Mouse (Mus musculus): ENCODE data around the gene Serpini2. TPM values are rescaled to one million over a fixed set of nuclear protein-coding genes. Genes with fewer than 3 reads are reported as not detected.

Serpini2 gene
- polyA plus RNA-seq (2015; fragmentation: Illumina TruSeq; extraction: RNeasy Lipid Tissue Mini Kit (QIAGEN cat#74804); ENCODE audit: insufficient read depth, low replicate concordance) = not detected

DNA sequence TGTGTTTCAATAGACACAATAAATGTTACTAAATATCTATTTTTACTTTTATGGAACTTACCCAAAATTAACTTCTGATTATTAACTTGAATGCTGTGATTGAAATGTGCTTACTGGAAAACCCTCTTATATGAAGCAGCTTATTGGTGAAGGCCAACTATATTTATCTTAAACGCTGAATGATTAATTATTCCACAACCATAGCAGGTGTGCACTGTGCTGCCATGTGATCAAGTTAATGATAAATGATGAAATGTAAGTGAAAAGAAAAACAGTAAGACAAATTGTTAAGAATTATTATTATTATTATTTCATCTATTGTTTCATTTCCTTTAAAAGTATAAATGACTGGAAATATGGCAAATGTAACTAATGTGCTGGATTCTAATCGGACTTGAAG is at the start of gene Serpini2:
Gene Serpini2 (minus strand): TSS at position 101 of the 400 bp plus-strand sequence.

Other genes with a start within 250 kb of the Serpini2 start
- not detected for gene Zbbx, start 105.0 kb downstream of the Serpini2 start, polyA plus RNA-seq (2015; fragmentation: Illumina TruSeq; extraction: RNeasy Lipid Tissue Mini Kit (QIAGEN cat#74804); ENCODE audit: insufficient read depth, low replicate concordance)
- gene Wdr49, start 212.1 kb upstream of the Serpini2 start, polyA plus RNA-seq (2015; fragmentation: Illumina TruSeq; extraction: RNeasy Lipid Tissue Mini Kit (QIAGEN cat#74804); ENCODE audit: insufficient read depth, low replicate concordance) = 0.32 TPM

Measured in spleen, adult 10 weeks (tissue).